Mouse (Mus musculus): ENCODE data around the gene Sarnp. TPM values are rescaled to one million over a fixed set of nuclear protein-coding genes. Genes with fewer than 3 reads are reported as not detected.

The Sarnp gene
- total RNA-seq (2022): 10 to 100 TPM; 29.7 to 35.2 (median 31.2) TPM

DNA sequence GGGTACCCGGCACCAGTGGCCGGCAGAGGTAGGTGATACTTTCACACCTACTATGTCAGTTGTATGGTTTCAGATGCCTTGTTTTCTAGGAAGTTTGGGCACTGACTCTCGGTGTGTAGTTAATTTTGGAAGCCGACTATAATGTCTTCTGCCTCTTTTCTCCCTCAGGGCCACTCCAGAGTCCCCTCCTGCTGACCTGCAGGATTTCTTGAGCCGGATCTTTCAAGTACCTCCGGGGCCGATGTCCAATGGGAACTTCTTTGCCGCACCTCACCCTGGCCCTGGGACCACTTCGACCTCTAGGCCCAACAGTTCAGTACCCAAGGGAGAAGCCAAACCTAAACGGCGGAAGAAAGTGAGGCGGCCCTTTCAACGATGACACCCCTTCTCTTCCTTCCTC, at the start of gene Sarnp:
Gene Sarnp (plus strand): TSS at position 301 of the 400 bp plus-strand sequence.
- DNase-seq (ENCODE audit: low spot score in 2 of 2): no peak

- DNase-seq (ENCODE audit: low spot score in 2 of 2): no peak
Observed at GRCm38 (mm10) chr10:128772895-128773294, 44.2 kb upstream of the Sarnp start.

GRCm38 (mm10) chr10:128773685-128774084, 43.4 kb upstream of the Sarnp start:
- no peak for DNase-seq (ENCODE audit: low spot score in 2 of 2)

DNA sequence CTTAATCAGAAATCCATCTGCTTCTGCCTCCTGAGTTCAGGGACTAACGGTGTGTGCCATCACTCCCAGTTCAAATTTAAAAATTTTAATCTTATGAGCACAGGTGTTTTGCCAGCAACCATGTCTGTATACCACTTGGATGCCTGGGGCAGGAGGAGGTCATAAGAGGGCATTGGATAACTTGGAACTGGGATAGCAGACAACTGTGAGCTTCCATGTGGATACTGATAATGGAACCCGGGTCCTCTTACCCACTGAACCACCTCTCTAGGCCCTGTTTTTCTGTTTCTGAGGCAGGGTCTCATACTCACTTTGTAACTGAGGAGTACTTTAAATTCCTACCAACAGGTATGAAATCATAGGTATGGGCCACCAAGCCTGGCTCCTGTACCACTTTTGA, 38.7 kb upstream of the Sarnp start:
- DNase-seq (ENCODE audit: low spot score in 2 of 2): no peak

GRCm38 (mm10) chr10:128779011-128779795, 37.9 kb upstream of the Sarnp start:
- DNase-seq (ENCODE audit: low spot score in 2 of 2): no peak

DNA sequence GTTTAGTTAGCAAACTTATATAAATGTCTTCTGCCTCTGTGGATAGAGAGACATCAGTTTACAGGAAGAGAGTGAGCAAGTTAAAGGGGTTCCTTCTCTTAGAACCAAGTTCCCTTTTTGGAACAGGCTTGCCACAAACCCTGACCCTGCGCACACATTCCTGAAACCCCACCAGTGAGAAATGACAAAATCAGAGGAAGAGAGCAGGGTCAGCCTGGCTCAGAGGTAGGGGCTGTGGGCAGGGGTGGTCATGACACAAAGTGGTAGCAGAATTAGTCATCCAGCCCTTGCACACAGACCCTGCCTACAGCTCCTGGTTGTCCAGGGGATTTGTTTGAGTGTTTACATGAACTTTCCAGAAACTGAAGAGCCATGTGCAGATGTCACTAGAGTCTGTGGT, 36.9 kb upstream of the Sarnp start:
- no peak for DNase-seq (ENCODE audit: low spot score in 2 of 2)

GRCm38 (mm10) chr10:128790398-128791124, 26.6 kb upstream of the Sarnp start, which contains the start of gene Mmp19:
Gene Mmp19, plus strand, starts transcription at chr10:128790910.
- DNase-seq (ENCODE audit: low spot score in 2 of 2): no peak

DNA sequence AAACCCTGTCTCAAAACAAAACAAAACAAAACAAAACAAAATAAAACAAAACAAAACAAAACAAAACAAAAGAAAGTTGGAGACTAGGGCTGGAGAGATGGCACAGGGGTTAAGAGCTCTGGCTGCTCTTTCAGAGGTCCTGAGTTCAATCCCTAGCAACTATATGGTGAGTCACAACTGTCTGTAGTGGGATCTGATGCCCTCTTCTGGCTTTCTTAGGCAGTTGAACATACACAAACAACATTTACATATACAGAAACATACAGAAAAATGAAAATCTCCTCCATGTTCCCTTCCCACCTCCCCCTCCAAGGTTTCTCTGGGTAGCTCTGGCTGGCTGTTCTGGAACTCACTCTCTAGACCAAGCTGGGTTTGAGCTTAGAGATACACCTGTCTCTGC, 25.1 kb upstream of the Sarnp start:
- DNase-seq (ENCODE audit: low spot score in 2 of 2): no peak

GRCm38 (mm10) chr10:128793258-128793657, 23.9 kb upstream of the Sarnp start:
- DNase-seq (ENCODE audit: low spot score in 2 of 2): no peak

DNA sequence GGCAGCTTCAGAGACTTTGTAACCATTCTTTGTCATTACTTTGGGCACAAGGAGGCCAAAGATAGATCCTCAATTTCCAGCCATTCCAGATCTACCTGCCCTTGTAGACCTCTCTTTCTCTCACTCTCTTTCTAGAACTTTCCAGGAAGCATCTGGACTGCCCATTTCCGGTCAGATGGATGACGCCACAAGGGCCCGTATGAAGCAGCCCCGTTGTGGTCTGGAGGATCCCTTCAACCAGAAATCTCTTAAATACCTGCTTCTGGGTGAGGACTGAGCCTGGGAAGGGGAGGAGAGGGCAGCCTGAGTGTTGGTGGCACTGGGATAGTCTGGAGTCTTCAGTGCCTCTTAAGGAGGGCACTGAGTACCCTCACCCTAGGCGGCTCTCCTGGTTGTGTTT, 22.7 kb upstream of the Sarnp start:
- DNase-seq (ENCODE audit: low spot score in 2 of 2): no peak

DNA sequence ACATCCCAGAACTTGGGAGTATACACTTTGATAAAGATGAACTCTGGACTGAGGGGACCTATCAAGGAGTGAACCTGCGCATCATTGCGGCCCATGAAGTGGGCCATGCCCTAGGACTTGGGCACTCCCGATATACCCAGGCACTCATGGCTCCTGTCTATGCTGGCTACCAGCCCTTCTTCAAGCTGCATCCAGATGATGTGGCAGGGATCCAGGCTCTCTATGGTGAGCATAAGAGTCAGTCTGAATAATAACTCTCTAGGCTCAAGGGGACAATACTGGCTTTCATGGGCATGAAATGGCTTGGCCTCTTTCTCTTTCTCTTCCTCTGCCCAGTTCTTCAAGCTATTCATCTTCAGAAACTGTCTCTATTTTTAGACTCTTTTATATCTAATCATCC, 21.6 kb upstream of the Sarnp start:
- no peak for DNase-seq (ENCODE audit: low spot score in 2 of 2)

DNA sequence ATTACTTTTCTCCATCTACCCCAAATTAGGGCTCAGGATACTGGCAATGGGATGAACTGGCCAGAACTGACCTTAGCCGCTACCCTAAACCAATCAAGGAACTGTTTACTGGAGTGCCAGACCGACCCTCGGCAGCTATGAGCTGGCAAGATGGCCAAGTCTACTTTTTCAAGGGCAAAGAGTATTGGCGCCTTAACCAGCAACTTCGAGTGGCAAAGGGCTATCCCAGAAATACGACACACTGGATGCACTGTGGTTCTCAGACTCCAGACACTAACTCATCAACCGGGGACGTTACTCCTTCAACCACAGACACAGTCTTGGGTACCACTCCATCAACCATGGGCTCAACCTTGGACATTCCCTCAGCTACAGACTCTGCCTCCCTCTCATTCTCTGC, 18.5 kb upstream of the Sarnp start:
- no peak for DNase-seq (ENCODE audit: low spot score in 2 of 2)

DNA sequence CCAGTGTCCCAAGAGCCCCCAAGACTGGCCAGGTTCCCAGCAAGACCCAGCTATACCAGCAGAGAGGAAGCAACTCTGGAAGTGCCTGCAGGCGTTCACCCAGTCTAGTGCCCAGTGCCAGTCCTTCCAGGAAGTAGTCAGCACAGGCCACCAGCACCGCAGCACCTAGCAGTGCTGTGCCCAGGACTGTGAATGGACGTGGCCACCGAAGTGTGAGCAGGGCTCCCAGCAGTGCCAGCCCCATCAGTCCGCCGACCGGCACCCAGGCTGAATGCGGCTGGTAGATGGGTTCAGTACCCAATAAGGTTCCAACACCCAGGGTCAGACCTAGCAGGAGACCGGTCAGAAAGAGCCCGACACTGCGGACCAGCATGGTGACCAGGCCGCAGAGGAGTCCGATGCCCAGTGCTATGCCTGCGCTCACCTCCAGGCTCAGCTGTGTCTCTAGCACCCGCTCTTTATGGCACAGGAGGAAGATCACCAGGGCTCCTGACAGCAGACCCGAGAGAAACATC, 15.1 kb upstream of the Sarnp start:
- DNase-seq (ENCODE audit: low spot score in 2 of 2): no peak

- no peak for DNase-seq (ENCODE audit: low spot score in 2 of 2)
Observed at GRCm38 (mm10) chr10:128802956-128803355, 14.2 kb upstream of the Sarnp start.

DNA sequence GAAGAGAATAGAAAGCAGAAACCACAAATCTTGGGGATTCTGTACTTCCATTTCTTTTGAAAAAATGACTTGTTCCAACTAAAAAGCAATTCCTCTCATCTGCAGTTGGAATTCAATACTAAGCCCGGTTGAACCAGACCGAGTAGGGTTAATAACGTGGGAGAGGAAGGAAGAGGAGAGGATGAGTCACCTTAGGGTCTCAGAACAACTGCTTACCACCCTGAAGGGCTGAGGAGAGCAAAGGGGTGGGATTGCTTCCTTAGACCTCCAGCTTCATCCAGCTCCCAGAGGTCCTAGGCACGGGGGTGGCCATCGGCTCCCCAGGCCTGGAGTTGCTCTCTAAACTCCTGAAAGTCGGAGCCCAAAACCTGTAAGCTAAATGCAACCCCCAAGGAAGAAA, 13.8 kb upstream of the Sarnp start:
- DNase-seq (ENCODE audit: low spot score in 2 of 2): no peak

DNA sequence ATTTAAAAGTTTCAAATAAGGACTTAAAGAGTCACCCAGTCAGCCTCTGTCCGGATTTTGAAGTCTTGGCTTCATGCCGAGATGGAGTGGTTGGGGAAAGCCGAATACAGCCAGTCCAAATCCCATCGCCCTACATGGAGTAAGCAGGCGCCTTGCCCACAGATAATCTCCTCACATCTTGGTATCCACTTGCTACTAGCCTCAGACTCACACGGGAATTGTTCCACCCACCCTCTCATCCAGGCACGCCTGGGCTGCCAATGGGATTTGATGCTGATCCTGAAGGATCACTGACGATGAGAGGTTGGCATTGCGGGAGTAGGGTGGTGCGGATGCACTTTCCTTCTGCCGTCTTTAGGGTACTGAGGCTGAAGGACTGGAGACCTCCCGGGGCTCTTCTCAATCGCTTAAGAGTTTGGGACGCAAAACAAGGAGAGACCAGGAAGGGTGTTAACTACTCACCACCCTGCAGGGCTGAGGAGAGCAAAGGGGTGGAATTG, 13.3 kb upstream of the Sarnp start, which contains the start of gene Dnajc14:
Gene Dnajc14 (plus strand): TSS at position 292 of the 500 bp plus-strand sequence.
- DNase-seq (ENCODE audit: low spot score in 2 of 2): peak; percentile 65 to 76

- peak; percentile 68 to 76 for DNase-seq (ENCODE audit: low spot score in 2 of 2)
Observed at GRCm38 (mm10) chr10:128804271-128805091, 12.7 kb upstream of the Sarnp start, which contains the start of gene Tmem198b. Gene Tmem198b, minus strand, starts transcription at chr10:128804370.

DNA sequence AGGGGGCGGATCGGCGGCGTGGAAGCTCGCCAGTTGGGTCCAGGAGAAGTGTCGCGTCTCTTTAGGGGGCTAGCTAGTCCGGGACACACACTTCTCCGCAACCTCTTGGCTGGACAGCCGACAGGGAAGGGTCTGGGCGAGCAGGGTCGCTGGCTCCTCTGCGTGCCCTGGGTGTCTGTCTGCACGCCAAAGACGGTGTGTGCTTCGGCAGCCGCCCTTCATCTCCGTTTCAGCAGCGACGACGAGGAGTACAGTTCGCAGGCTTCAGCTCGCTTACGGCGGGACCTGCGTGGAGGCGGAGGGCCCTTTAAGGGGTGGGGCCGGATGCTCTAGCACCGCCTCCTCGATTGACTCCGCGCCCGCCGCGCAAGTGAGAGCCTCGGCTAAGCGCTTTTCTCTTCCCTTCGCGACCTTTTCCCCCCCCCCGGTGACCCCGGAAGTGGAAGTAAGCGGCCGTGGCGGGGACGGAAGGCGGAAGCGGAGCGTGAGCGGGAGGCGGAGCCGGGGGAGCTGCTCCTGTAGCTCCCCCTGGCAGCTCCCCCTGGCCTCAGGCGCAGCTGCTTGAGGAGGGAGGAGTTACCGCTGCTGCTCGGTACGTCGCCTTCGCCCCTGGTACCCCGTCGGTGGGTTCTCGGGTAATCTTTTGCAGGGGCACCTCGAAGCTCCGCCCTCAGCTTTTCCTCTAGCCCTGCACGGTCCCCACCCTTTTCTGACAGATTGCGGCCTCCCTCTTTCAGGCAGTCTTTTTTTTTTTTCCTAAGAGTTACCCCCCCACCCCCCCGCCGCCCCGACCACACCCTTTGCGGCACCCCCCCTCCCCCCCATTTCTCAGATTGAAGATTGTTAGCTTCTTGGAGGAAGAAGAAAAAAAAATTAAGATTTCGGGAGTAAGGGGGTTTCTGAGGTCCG, 11.8 kb upstream of the Sarnp start:
- DNase-seq (ENCODE audit: low spot score in 2 of 2): peak in 1 of 2 experiments; percentile 94

- DNase-seq (ENCODE audit: low spot score in 2 of 2): no peak
Observed at GRCm38 (mm10) chr10:128806086-128806485, 11.0 kb upstream of the Sarnp start.

- DNase-seq (ENCODE audit: low spot score in 2 of 2): no peak
Observed at GRCm38 (mm10) chr10:128807018-128807417, 10.1 kb upstream of the Sarnp start.
